Mouse (Mus musculus): ENCODE data around the gene Slc2a10. TPM values are rescaled to one million over a fixed set of nuclear protein-coding genes. Genes with fewer than 3 reads are reported as not detected.

Gene Slc2a10
- polyA plus RNA-seq, 1 experiment from 2014 or later, result 6.9 TPM

DNA sequence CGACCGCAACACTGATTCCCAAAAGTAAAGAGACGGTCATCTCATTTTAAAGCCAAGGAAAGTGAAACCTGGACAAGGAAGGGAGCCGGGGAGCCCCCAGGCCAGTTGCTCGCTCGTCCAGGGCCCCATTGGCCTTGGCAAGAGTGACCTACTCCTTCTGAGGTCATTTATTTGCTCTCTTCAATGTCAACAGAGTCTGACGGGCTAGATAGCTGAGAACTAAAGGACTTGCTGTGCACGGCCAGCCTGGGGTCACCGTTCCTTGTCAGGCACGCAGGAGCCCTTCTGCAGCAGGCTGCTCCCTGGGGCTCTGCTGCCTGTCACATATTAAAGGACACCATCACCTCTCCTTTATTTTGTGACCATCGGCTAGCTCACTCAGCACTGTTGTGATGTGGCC lies 31.6 kb upstream of the Slc2a10 start:
- DNase-seq (ENCODE audit: low spot score), result no peak
- H3K4me3 ChIP-seq (ENCODE audit: low read depth, low read length), result no peak overlapping the region
- no peak overlapping the region for H3K9ac ChIP-seq (replicated peaks; ENCODE audit: low read depth)
- no peaks in the 10 kb centered on the region for H3K9me3 ChIP-seq (ENCODE audit: low read length)
- no peaks in the 10 kb centered on the region for H3K36me3 ChIP-seq (ENCODE audit: insufficient read depth, low read length)
- no peak overlapping the region for H3K4me2 ChIP-seq (replicated peaks; ENCODE audit: low read depth, low read length)
- no peaks in the 10 kb centered on the region; the same call in 1 of the 2 replicates for H3K4me1 ChIP-seq (ENCODE audit: insufficient read depth, low read depth, low read length)
- no peak overlapping the region for H3K27ac ChIP-seq (ENCODE audit: low read length)
- no peaks in the 10 kb centered on the region; the same call in 1 of the 2 replicates for H3K27me3 ChIP-seq (replicated peaks; ENCODE audit: insufficient read depth, low read length)
- no peak for ATAC-seq
- no peak for TF ChIP-seq CTCF (IDR thresholded peaks at IDR 0.05)
- TF ChIP-seq EP300 (IDR thresholded peaks at IDR 0.05), result no peak
- WGBS, result 56% methylated on average over 11 of the region's 11 CpGs

- Histone ChIP-seq H3K9ac (replicated peaks; ENCODE audit: low read depth) (no peak within 1 kb of the TSS), H3K4me1 (ENCODE audit: insufficient read depth, low read depth, low read length) (no peaks in the 10 kb centered on the region; the same call in 1 of the 2 replicates), H3K4me2 (replicated peaks; ENCODE audit: low read depth, low read length) (peak within 1 kb of the TSS; percentile 42), H3K27ac (ENCODE audit: low read length) (no peak within 1 kb of the TSS), H3K9me3 (ENCODE audit: low read length) (no peaks in the 10 kb centered on the region), H3K4me3 (ENCODE audit: low read depth, low read length) (no peak within 1 kb of the TSS), H3K36me3 (ENCODE audit: insufficient read depth, low read length) (no peaks in the 10 kb centered on the region), H3K27me3 (replicated peaks; ENCODE audit: insufficient read depth, low read length) (no peaks in the 10 kb centered on the region; the same call in 1 of the 2 replicates)
- TF ChIP-seq EP300 (IDR thresholded peaks at IDR 0.05) (no peak), CTCF (IDR thresholded peaks at IDR 0.05) (peak; percentile 41)
- peak; percentile 33 for ATAC-seq
- 4% methylated on average over 33 of the region's 35 CpGs for WGBS
- peak; percentile 52 for DNase-seq (ENCODE audit: low spot score)
Observed at GRCm38 (mm10) chr2:165473003-165473402, 30.6 kb upstream of the Slc2a10 start, which contains the start of gene Slc13a3. Gene Slc13a3, minus strand, starts transcription at chr2:165473230.

- Histone ChIP-seq H3K4me1 (ENCODE audit: insufficient read depth, low read depth, low read length) (no peaks in the 10 kb centered on the region; the same call in 1 of the 2 replicates), H3K4me3 (ENCODE audit: low read depth, low read length) (no peak overlapping the region), H3K27ac (ENCODE audit: low read length) (no peak overlapping the region), H3K4me2 (replicated peaks; ENCODE audit: low read depth, low read length) (no peak overlapping the region), H3K9ac (replicated peaks; ENCODE audit: low read depth) (no peak overlapping the region), H3K9me3 (ENCODE audit: low read length) (no peaks in the 10 kb centered on the region), H3K27me3 (replicated peaks; ENCODE audit: insufficient read depth, low read length) (no peaks in the 10 kb centered on the region; the same call in 1 of the 2 replicates), H3K36me3 (ENCODE audit: insufficient read depth, low read length) (no peaks in the 10 kb centered on the region)
- TF ChIP-seq CTCF (IDR thresholded peaks at IDR 0.05) (no peak), EP300 (IDR thresholded peaks at IDR 0.05) (no peak)
- DNase-seq (ENCODE audit: low spot score), result no peak
- WGBS, result 77% methylated on average over 7 of the region's 7 CpGs
- ATAC-seq, result no peak
Observed at GRCm38 (mm10) chr2:165475412-165475811, 28.2 kb upstream of the Slc2a10 start.

- Histone ChIP-seq H3K4me1 (ENCODE audit: insufficient read depth, low read depth, low read length) (no peaks in the 10 kb centered on the region; the same call in 1 of the 2 replicates), H3K9ac (replicated peaks; ENCODE audit: low read depth) (no peak overlapping the region), H3K27me3 (replicated peaks; ENCODE audit: insufficient read depth, low read length) (no peaks in the 10 kb centered on the region; the same call in 1 of the 2 replicates), H3K4me2 (replicated peaks; ENCODE audit: low read depth, low read length) (no peak overlapping the region), H3K4me3 (ENCODE audit: low read depth, low read length) (no peak overlapping the region), H3K36me3 (ENCODE audit: insufficient read depth, low read length) (no peaks in the 10 kb centered on the region), H3K27ac (ENCODE audit: low read length) (no peak overlapping the region), H3K9me3 (ENCODE audit: low read length) (no peaks in the 10 kb centered on the region)
- DNase-seq (ENCODE audit: low spot score) (no peak), ATAC-seq (no peak)
- no peak for TF ChIP-seq CTCF (IDR thresholded peaks at IDR 0.05)
- TF ChIP-seq EP300 (IDR thresholded peaks at IDR 0.05), result no peak
- WGBS, result 55% methylated on average over 5 of the region's 5 CpGs
Observed at GRCm38 (mm10) chr2:165475850-165476249, 27.7 kb upstream of the Slc2a10 start.

GRCm38 (mm10) chr2:165482003-165482402 lies 21.6 kb upstream of the Slc2a10 start:
- Histone ChIP-seq H3K27me3 (replicated peaks; ENCODE audit: insufficient read depth, low read length) (no peaks in the 10 kb centered on the region), H3K36me3 (ENCODE audit: insufficient read depth, low read length) (no peaks in the 10 kb centered on the region), H3K9me3 (ENCODE audit: low read length) (no peaks in the 10 kb centered on the region), H3K4me3 (ENCODE audit: low read depth, low read length) (no peak overlapping the region), H3K4me1 (ENCODE audit: insufficient read depth, low read depth, low read length) (no peaks in the 10 kb centered on the region), H3K27ac (ENCODE audit: low read length) (no peak overlapping the region), H3K4me2 (replicated peaks; ENCODE audit: low read depth, low read length) (no peak overlapping the region), H3K9ac (replicated peaks; ENCODE audit: low read depth) (no peak overlapping the region)
- peak; percentile 24; the same call in 1 of the 2 replicates for ATAC-seq
- DNase-seq (ENCODE audit: low spot score), result no peak
- TF ChIP-seq CTCF (IDR thresholded peaks at IDR 0.05) (no peak), EP300 (IDR thresholded peaks at IDR 0.05) (no peak)
- WGBS, result 46% methylated on average over 8 of the region's 8 CpGs

DNA sequence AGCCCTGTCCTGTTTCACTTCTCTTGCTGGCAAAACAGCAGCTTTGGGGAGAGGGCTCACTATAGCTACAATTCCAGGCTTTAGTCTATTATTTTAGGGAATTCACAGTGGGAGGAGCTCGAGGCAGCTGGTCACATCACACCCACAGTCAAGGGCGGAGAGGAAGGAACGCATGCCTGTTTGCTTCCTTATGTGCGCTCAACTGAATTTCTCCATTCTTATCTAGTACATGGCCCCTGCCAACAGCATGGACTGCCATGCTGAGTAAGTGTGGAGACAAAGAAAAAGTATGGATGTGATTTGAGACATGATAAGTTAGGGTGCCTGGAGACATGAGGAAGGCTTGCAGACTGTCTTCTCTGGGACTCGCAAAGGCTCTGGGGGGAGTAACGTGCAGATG lies 19.4 kb upstream of the Slc2a10 start:
- Histone ChIP-seq H3K4me2 (replicated peaks; ENCODE audit: low read depth, low read length) (no peak overlapping the region), H3K9ac (replicated peaks; ENCODE audit: low read depth) (no peak overlapping the region), H3K9me3 (ENCODE audit: low read length) (no peaks in the 10 kb centered on the region), H3K4me3 (ENCODE audit: low read depth, low read length) (no peak overlapping the region), H3K36me3 (ENCODE audit: insufficient read depth, low read length) (no peaks in the 10 kb centered on the region), H3K4me1 (ENCODE audit: insufficient read depth, low read depth, low read length) (no peaks in the 10 kb centered on the region), H3K27ac (ENCODE audit: low read length) (no peak overlapping the region), H3K27me3 (replicated peaks; ENCODE audit: insufficient read depth, low read length) (no peaks in the 10 kb centered on the region)
- TF ChIP-seq CTCF (IDR thresholded peaks at IDR 0.05) (no peak), EP300 (IDR thresholded peaks at IDR 0.05) (no peak)
- WGBS, result 34% methylated on average over 6 of the region's 6 CpGs
- peak; percentile 52 for ATAC-seq
- peak; percentile 61 for DNase-seq (ENCODE audit: low spot score)

DNA sequence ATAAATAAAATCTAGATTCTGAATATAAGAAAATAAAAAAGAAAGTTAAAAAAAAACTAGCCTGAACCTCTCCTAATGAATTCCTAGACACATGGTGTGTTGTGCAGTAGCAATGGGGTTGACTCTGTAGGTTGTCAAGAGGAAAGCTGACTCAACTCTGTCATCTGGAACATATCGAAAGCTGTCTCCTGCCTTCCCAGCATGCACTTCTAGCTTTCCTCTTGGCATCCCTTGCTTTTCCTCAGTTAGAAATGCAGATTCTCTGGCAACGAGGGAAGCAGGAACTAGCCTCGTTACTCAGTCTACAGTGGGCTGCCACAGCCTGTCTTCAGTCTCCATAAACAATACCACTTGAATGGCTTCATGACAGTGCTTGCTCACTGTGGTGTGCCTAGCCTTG lies 17.8 kb upstream of the Slc2a10 start:
- no peaks in the 10 kb centered on the region for H3K27me3 ChIP-seq (replicated peaks; ENCODE audit: insufficient read depth, low read length)
- ATAC-seq (no peak), DNase-seq (ENCODE audit: low spot score) (no peak)
- no peak overlapping the region for H3K9ac ChIP-seq (replicated peaks; ENCODE audit: low read depth)
- H3K36me3 ChIP-seq (ENCODE audit: insufficient read depth, low read length), result no peaks in the 10 kb centered on the region
- H3K4me3 ChIP-seq (ENCODE audit: low read depth, low read length), result no peak overlapping the region
- no peak overlapping the region for H3K4me2 ChIP-seq (replicated peaks; ENCODE audit: low read depth, low read length)
- TF ChIP-seq EP300 (IDR thresholded peaks at IDR 0.05) (no peak), CTCF (IDR thresholded peaks at IDR 0.05) (no peak)
- no peaks in the 10 kb centered on the region for H3K4me1 ChIP-seq (ENCODE audit: insufficient read depth, low read depth, low read length)
- 58% methylated on average over 3 of the region's 3 CpGs for WGBS
- no peak overlapping the region for H3K27ac ChIP-seq (ENCODE audit: low read length)
- H3K9me3 ChIP-seq (ENCODE audit: low read length), result no peaks in the 10 kb centered on the region

All from lung, postnatal 0 days (tissue).